Mouse (Mus musculus) forebrain, postnatal 0 days (tissue): ENCODE measurements around the gene Sytl3. TPM values are rescaled to one million over a fixed set of nuclear protein-coding genes. Genes with fewer than 3 reads are reported as not detected.
"Not testable (repeated sequence)": the region's sequence is repeated elsewhere in the genome, so short reads cannot be mapped to it uniquely, and the experiment has no call there.

Experiments used
- ATAC-seq: fragments of 200-750 bp; cut with Nextera tagmentation; 2 replicates; pipeline ENCODE4 v1.8.0; 2017; ENCODE audit warnings: mild to moderate bottlenecking, moderate library complexity
- DNase-seq: peaks from one replicate; pipeline ENCODE4 v3.0.0-alpha.2; 2015
- H3K27ac ChIP-seq: fragments of 300-500 bp; sonication (generic); 2 replicates; pipeline ENCODE4 v1.5.1; 2014; ENCODE audit warnings: low read depth, mild to moderate bottlenecking, antibody characterized with exemption, low read length, moderate library complexity, mixed read lengths
- H3K27me3 ChIP-seq: fragments of 300-500 bp; sonication (generic); 2 replicates; pipeline ENCODE4 v1.6.1; 2014; ENCODE audit warnings: mild to moderate bottlenecking, low read length, mixed read lengths; ENCODE audit not compliant: insufficient read depth
- H3K36me3 ChIP-seq: fragments of 300-500 bp; sonication (generic); 2 replicates; pipeline ENCODE4 v1.6.1; 2014; ENCODE audit warnings: mild to moderate bottlenecking, moderate library complexity; ENCODE audit not compliant: insufficient read depth
- H3K4me1 ChIP-seq: fragments of 300-500 bp; sonication (generic); 2 replicates; pipeline ENCODE4 v1.6.1; 2014; ENCODE audit warnings: antibody characterized with exemption; ENCODE audit not compliant: insufficient read depth
- H3K4me2 ChIP-seq: fragments of 300-500 bp; sonication (generic); 2 replicates; pipeline ENCODE4 v1.6.1; 2014; ENCODE audit warnings: low read depth, mild to moderate bottlenecking, moderate library complexity
- H3K4me3 ChIP-seq: fragments of 300-500 bp; sonication (generic); 2 replicates; pipeline ENCODE4 v1.5.1; 2014; ENCODE audit warnings: low read depth, low read length, mixed read lengths
- H3K9ac ChIP-seq: fragments of 300-500 bp; sonication (generic); 2 replicates; pipeline ENCODE4 v1.6.1; 2014; ENCODE audit warnings: mild to moderate bottlenecking
- H3K9me3 ChIP-seq: fragments of 300-500 bp; sonication (generic); 2 replicates; pipeline ENCODE4 v1.6.1; 2016; ENCODE audit warnings: low read length
- WGBS: fragments of 180-500 bp; shearing (Covaris S2); extraction: QIAGEN DNeasy Blood & Tissue Kit; methylation state at CpG from one replicate; pipeline ENCODE4 v1.1.7; 2014; 5-methylcytosine and 5-hydroxymethylcytosine counted together
- polyA plus RNA-seq: library from polyadenylated mRNA; unstranded; fragments of >200 nt; fragmentation: Nextera tagmentation; extraction: Ambion mirVana; gene quantifications from 2 replicates; pipeline ENCODE4 v1.2.1, GENCODE M21; 2015
- total RNA-seq: library from RNA; depleted of rRNA; stranded (reverse); fragments of >200 nt; gene quantifications from 2 replicates; pipeline ENCODE4 v1.2.3, GENCODE M21; 2014

Sytl3 gene
- total and polyA plus RNA-seq, 2 experiments from 2014 or later: 0.47 to 0.81 TPM

GRCm38 (mm10) chr17:6661093-6661816, 2.4 kb downstream of the Sytl3 start:
- H3K4me3 ChIP-seq, H3K36me3 ChIP-seq, H3K27ac ChIP-seq, H3K4me2 ChIP-seq, H3K27me3 ChIP-seq, H3K9me3 ChIP-seq, ATAC-seq, DNase-seq, H3K9ac ChIP-seq, H3K4me1 ChIP-seq: not testable (repeated sequence)
- WGBS: 46% methylated on average over 6 of the region's 11 CpGs

DNA sequence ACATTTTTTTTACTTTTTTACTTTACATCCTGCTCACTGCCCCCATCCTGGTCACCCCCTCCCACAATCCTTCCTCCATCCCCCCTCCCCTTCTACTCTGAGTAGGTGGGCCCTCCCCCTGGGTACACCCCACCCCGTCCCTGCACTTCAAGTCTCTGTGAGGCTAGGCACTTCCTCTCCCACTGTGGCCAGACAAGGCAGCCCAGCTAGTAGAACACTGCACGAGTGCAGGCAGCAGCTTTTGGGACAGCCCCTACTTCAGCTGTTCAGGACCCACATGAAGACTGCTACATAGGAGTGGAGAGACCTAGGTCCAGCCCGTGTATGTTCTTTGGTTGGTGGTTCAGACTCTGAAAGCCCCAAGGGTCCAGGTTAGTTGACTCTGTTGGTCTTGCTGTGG, 3.9 kb downstream of the Sytl3 start:
- H3K4me3 ChIP-seq, H3K4me1 ChIP-seq, H3K27ac ChIP-seq, H3K36me3 ChIP-seq, ATAC-seq, H3K9me3 ChIP-seq, H3K9ac ChIP-seq, H3K4me2 ChIP-seq, DNase-seq, H3K27me3 ChIP-seq: not testable (repeated sequence)
- WGBS: 68% methylated on average over 3 of the region's 3 CpGs

DNA sequence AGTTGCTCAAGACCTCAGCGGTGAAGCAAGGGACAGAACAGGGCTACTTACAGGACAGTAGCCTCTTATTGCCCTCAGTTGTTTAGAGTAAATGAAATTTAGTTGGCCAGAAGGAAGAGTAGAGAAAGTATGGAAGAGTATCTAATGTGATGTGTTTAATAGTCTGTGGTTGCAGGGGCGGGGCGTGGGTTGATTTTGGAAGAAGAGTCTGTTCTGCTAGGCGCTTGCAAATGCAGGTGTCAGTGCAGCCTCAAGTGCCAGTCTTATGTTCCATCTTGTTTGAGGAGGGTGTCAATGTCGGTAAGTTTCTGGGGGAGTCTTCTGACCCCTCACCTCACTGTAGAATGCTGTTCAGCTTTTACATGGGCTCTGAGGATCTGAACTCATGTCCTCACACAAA, 6.5 kb downstream of the Sytl3 start:
- H3K4me1 ChIP-seq, H3K36me3 ChIP-seq, DNase-seq, H3K9me3 ChIP-seq, H3K4me2 ChIP-seq, H3K27me3 ChIP-seq, H3K9ac ChIP-seq, H3K27ac ChIP-seq, ATAC-seq, H3K4me3 ChIP-seq: not testable (repeated sequence)
- 94% methylated on average over 4 of the region's 5 CpGs for WGBS

DNA sequence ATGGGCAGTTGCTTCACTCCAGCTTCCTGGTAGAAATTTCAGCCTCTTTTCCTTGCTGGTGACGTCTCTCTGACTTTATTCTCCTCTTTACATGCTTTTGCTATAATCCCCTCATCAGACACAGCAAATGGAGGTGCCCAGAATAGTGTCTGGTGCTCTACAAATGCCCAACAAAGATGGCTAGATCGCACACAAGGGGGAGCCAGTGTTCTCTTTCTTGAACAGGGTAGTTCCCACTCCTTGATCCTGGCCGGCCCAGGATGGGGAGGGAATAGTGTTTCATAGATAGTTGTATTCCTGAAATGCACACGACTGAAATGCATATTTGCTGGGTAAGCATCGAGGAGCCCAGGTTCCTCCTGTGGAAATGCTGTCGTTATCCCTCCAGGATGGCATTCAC, 9.6 kb downstream of the Sytl3 start:
- H3K9ac ChIP-seq, ATAC-seq, H3K4me1 ChIP-seq, DNase-seq, H3K4me2 ChIP-seq, H3K9me3 ChIP-seq, H3K27me3 ChIP-seq, H3K27ac ChIP-seq, H3K4me3 ChIP-seq, H3K36me3 ChIP-seq: not testable (repeated sequence)
- no CpG with 5 or more reads among the region's 6 CpGs for WGBS

- not testable (repeated sequence) for ATAC-seq, H3K36me3 ChIP-seq, H3K9ac ChIP-seq, H3K4me3 ChIP-seq, DNase-seq, H3K9me3 ChIP-seq, H3K4me2 ChIP-seq, H3K27ac ChIP-seq, H3K4me1 ChIP-seq, H3K27me3 ChIP-seq
- 49% methylated on average over 5 of the region's 5 CpGs for WGBS
These were observed 15.4 kb downstream of the Sytl3 start for GRCm38 (mm10) chr17:6674297-6674696.

DNA sequence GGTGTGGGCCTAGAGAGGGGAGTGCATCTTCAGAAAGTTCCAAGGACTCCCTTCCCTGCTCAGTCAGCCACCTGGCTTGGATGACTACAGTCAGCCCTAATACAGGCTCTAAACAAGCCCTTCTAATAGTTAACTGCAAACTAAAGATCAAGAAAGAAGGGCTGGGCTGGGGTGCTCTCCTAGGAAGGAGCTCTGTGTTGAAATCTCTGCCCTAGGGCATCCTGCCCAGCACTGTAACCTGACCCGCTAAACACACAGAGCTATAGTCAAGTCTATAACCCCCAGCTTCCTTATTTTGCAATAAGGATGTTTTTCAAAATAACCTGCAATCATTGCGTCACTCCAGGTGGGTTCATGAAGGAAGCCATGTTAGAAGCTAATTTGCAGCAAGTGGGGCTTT, 19.2 kb downstream of the Sytl3 start:
- not testable (repeated sequence) for H3K9ac ChIP-seq, H3K4me1 ChIP-seq, H3K4me3 ChIP-seq, ATAC-seq, H3K9me3 ChIP-seq, H3K27ac ChIP-seq, H3K36me3 ChIP-seq, H3K27me3 ChIP-seq, H3K4me2 ChIP-seq, DNase-seq
- WGBS: 88% methylated on average over 1 of the region's 2 CpGs

DNA sequence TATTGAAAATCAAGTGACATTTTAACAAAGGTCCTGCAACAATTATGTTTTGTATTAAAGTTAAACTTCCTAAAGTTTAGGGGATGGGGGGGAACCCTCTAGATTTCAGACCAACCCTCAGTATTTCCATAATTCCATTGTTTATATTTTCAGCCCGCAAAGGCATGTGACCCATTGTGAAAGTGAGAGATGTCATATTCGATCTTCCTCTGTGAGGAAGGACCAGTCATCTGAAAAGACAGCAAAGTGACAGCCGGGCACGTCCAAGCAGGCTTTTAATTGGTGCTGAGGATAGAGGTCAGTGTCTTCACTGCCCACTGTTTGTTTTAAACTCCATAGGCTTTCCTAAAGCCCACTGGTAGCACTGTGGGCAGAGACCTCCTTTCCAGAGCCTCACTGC, 22.8 kb downstream of the Sytl3 start:
- not testable (repeated sequence) for H3K36me3 ChIP-seq, H3K4me2 ChIP-seq, H3K27me3 ChIP-seq, H3K9ac ChIP-seq, H3K4me1 ChIP-seq, ATAC-seq, H3K4me3 ChIP-seq, H3K27ac ChIP-seq, H3K9me3 ChIP-seq, DNase-seq
- WGBS: 83% methylated on average over 4 of the region's 4 CpGs

DNA sequence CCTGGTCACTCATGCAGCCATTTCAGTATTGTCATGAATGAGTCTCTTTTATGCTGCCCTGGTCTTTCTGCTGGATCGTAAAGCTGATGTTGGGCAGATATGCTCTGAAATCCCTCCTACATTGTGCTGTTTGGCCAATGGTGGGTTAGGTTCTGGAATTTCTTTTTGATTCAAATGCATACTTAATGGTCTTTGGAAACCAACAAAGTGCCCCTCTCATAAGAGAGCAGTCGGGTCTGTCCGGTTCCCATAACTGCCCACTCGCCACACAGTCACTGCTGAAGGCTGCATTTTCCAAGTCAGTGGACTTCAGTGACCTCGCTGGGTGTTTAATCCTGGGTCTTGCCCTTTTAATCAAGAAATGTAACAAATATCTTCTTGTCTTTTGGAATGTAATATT, 24.8 kb downstream of the Sytl3 start:
- not testable (repeated sequence) for DNase-seq, H3K4me2 ChIP-seq, ATAC-seq, H3K27ac ChIP-seq, H3K4me3 ChIP-seq, H3K9ac ChIP-seq, H3K36me3 ChIP-seq, H3K4me1 ChIP-seq, H3K9me3 ChIP-seq, H3K27me3 ChIP-seq
- no CpG with 5 or more reads among the region's 5 CpGs for WGBS

DNA sequence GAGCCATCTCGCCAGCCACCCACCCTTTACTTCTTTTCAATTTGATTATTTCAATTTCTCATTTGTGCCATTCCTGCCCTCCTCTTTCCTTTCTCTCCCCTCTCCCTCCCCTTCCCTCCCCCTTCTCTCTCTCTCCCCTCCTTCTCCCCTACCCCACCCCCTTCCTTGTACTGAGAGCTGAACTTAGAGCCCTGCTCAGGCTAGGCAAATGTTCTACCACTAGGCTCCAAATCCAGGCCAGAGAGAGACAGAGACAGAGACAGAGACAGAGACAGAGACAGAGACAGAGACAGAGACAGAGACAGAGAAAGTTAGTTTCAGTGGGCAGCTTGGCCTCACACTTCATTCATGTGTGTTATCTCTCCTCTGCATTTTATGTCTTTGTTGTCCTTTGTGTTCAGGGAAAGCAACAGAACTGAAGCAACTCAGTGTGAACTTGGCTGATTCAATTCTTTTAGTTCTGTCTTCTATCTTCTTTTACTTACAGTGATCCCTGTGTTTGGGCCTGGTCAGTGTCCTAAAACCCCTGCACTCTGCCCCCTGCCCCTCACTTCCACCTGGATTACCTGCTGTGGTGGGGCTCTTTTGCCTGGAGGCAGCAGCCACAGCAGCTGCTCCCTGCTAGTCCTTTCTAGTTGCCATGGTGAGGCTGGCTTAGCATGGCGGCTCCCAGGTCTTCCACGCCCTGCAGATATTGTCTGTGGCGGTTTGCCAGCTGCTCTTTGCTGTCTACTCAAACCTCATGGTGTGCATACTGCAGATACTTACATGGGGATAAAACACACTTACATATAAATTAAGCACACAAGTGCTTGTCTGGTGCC, 25.8 kb downstream of the Sytl3 start:
- H3K4me2 ChIP-seq, H3K27me3 ChIP-seq, H3K4me3 ChIP-seq, H3K36me3 ChIP-seq, H3K9ac ChIP-seq, DNase-seq, H3K4me1 ChIP-seq, H3K9me3 ChIP-seq, H3K27ac ChIP-seq: not testable (repeated sequence)
- no CpG with 5 or more reads among the region's 4 CpGs for WGBS
- ATAC-seq: peak; percentile 96

DNA sequence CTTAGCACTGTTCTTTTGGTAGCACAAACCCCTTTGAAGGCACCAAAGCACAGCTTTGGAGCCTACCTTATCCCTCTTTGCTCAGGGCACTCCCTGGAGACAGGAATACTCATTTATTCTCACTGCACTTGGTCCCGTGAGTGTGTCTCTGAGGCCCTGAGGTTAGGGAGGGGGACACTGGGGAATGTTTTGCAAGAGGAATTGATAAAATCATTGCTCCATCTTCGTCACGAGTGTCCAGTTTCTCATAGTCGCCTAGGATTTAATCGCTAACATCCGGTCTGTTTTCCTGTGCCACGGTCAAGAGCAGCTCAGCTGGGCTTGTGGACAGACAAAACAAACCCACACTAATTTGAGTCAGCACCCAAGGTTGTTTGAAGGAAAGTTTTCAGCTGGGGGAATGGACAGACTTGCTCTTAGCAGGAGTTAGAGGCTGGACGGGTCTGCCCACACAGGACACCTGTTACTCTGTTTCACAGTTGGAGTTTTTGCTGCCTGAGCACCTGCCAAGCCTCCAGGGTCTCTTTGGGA, 26.5 kb downstream of the Sytl3 start:
- not testable (repeated sequence) for ATAC-seq, H3K36me3 ChIP-seq, H3K9me3 ChIP-seq, H3K27ac ChIP-seq, H3K4me1 ChIP-seq, H3K4me3 ChIP-seq, H3K4me2 ChIP-seq, DNase-seq, H3K27me3 ChIP-seq, H3K9ac ChIP-seq
- 30% methylated on average over 3 of the region's 8 CpGs for WGBS
